Mouse (Mus musculus): Measurements from ENCODE around the gene Ddx4.
"Not testable (repeated sequence)": the region's sequence is repeated elsewhere in the genome, so short reads cannot be mapped to it uniquely, and the experiment has no call there.

Gene Ddx4

DNA sequence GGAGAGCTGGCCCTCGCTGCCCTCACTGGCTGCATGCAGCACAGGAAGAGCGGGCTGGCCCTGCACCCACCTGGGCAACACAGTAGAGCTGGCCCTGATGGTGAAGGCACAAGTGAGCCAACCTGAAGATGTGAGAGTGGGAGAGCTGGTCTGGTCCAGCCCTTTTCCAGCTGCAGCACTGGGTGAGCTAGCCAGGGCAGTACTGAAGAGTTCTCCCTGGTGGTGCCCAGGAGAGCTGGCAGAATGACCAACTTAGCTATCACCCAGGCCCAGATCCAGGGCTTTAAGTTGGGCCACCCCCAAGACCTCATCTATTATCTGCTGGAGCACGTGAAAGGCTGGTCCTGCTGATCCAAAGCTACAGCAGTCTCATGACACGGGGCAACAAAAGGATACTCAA is 13.2 kb downstream of the Ddx4 start:
- in situ Hi-C loops (cut with MboI, MseI): no loop called here

DNA sequence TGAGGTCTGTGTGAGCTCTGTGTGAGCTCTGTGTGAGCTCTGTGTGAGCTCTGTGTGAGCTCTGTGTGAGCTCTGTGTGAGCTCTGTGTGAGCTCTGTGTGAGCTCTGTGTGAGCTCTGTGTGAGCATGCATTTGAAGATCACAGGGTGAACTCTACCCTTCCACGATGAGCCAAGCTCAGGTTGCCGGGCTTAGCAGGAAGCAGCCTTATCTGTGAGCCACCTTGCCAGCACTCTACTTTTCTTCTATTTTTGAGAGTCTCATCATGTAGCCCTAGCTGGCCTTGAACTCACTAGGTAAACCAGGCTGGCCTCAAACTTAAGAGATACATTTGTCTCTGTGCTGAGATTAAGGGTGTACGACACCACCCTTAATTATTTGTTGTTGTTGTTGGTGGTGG is 15.8 kb downstream of the Ddx4 start:
- in situ Hi-C loops (cut with MboI, MseI): no loop called here

DNA sequence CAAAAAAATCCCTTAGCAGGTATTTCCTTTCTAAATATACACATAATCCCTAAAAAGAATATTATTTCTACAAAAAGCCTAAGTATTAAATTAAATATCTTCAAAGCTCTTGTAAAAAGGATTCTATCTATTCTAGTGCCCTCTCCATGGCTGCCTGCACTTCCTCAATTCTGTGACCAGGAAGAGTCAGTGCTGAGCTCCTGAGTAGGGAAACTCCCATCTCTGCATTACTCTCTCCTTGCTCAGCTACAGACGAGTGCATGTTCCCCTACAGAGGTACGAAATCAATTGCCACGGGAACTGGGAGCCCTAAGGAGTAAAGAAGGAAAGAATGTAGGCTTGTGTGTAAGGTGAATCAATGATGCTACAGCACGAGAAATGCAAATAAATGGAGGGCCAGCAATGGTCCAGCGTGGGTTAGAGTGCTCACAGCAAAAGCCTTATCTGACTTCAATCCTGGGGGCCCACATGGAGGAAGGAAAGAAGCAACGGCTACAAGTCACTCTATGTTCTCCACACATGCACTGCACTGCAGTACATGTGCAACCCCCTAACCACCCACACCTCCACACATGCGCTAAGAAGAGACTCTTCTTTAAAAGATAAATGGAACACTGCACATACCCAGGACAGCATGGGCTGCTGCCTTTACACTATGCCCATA is 17.0 kb downstream of the Ddx4 start:
- in situ Hi-C loops (cut with MboI, MseI): no loop called here

DNA sequence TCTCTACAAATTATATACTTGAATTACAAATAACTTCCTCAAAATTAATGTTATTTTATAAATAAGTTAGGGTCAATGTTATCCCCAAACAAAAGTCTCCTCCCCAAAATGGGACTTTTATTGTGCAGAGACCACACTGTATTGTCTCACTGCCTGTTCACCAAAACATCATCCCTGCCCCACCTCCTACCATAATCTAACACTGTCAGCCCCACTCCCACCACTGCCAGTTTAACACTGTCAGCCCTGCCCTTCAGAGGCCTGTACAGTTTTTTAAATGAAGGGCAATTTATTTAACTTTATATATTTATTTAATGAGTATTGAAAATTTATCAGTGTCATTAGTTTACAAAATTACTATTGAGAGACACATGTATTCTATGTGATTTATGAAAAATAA is 26.7 kb downstream of the Ddx4 start:
- in situ Hi-C loops (cut with MboI, MseI): no loop called here

DNA sequence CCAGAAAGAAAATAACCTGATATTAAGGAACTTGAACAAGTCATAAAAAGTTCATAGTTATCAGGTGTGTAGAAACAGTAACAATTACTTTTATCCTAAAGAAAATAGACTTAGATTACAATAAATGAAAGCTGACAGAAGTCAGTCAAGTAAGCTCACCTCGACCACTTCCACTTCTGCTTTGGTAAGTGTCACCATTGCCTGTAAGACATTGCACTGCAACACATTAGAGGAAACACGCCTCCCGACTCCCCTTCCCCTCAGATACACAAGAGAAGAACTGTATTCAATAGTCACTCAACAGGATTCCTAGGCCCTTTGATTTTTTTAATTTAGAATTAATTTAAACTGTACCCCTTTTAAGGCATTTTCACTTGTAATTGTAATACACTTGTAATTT is 27.7 kb downstream of the Ddx4 start:
- in situ Hi-C loops (cut with MboI, MseI): no loop called here

DNA sequence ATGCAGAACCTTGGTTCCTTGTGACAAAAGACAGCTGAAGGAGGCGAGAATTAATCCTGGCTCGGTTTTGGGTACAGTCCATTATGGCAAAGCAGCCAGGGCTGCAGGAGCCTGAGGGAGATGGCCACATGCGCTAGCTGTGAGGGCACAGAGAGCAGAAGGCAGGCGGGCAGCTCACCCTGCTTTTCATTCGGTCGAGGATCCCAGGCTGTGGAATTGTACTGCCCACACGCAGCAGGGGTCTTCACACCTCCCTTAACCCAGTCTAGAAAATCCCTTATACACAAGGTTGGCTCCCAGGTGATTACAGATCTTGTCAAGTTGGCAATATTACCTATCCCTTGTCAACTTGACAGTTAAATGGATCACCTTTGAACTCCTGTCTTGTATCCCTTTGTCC is 28.6 kb downstream of the Ddx4 start:
- in situ Hi-C loops (cut with MboI, MseI): no loop called here

DNA sequence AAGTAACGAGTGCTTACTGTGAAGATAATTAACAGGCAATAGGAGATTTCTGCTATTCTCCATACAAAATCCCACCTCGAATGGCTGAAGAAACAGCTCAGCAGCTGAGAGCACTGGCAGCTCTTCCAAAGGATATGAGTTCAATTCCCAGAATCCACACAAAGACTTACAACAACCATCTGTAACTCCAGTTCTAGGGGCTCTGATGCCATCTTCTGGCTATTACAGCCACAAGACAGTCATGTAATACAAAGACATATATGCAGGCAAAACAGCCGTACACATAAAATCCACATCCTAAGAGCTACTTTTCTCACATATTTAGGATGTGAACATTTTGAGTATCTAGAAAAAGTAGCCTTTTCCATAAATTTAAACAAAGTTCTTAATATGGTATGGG is 30.7 kb downstream of the Ddx4 start:
- in situ Hi-C loops (cut with MboI, MseI): no loop called here

DNA sequence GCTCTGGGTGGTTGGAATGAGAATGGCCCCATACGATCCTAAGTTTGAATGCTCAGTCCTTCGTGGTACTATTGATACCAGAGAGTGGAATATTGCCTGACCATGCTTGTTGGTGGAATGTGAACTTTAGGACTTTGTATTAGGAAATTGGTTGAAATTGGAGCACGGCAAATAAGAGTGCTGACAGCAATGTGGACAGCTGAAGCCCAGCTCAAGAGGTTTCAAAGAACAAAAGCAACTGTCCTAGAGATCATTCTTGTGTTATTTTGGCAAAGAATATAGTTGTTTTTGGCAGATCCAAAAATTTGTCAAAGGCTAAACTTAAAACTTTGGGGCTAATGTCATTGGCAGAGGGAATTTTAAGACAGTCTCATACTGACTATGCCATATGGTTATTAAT is 43.7 kb downstream of the Ddx4 start:
- in situ Hi-C loops (cut with MboI, MseI): no loop called here

DNA sequence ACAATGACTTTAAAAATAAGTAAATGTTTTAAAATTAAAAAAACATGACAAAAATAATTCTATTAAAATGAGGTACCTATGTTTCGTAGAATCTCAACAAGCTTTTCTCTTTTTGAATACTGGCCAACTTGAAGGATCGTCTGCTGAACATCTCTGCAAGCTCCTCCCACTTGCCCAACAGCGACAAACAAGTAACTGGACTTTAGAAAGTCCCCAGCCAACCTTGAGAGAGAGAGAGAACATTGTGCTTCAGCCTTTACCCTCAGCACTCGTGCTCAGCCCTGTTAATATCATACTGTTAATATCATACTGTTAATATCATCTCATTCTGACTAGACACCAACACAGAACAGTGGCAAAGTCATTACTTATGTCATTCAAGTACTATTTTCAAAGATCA is 47.9 kb downstream of the Ddx4 start:
- in situ Hi-C loops (cut with MboI, MseI): no loop called here

DNA sequence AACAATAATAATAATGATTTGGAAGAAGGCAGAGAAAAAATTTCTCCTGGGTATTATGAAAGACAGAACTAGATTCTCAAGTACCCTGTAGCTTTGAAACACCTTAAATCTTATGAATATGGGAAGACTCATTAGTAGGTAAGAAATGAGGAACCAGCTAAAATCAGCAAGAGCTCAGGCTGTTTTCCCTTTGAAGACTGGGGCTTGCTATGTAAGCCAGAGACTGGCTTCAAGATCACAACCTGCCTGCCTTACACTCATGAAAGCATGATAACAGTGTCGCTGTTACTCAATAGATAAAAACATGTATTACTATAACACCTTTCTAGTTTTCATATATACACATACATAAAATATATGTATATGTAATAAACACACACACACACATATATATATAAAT is 48.4 kb downstream of the Ddx4 start:
- in situ Hi-C loops (cut with MboI, MseI): no loop called here

DNA sequence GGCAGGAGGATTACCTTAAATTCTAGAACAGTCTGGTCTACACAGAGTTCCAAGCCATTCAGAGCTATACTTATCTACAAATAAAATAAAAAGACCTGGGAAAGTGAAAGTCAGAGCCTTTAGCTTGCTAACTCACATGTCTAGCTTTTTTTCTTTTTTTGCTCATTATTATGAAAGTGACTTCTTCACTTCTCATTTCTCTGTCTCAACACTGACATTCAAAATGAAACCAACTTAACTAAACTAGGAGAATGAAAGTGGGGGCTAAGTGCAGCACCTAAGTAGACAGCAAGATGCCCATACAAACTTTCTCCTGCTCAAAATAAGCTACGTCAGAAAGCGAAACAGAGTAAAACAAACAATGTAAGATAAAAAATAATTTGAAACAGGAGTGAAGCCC is 49.7 kb downstream of the Ddx4 start:
- in situ Hi-C loops (cut with MboI, MseI): no loop called here

DNA sequence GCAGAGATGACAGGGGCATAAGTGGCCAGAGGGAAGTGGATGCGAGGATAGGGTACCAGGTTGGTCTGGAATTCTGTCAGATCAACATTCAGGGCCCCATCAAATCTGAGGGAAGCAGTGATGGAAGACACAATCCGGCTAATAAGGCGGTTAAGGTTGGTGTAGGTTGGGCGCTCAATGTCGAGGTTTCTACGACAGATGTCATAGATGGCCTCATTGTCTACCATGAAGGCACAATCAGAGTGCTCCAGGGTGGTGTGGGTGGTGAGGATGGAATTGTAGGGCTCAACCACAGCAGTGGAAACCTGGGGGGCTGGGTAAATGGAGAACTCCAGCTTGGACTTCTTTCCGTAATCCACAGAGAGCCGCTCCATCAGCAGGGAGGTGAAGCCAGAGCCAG is 58.0 kb downstream of the Ddx4 start, which contains the start of gene Il31ra:
Gene Il31ra, minus strand, starts transcription at position 101 of the 400 bp plus-strand sequence.
- in situ Hi-C loops (cut with MboI, MseI): not testable (repeated sequence)

DNA sequence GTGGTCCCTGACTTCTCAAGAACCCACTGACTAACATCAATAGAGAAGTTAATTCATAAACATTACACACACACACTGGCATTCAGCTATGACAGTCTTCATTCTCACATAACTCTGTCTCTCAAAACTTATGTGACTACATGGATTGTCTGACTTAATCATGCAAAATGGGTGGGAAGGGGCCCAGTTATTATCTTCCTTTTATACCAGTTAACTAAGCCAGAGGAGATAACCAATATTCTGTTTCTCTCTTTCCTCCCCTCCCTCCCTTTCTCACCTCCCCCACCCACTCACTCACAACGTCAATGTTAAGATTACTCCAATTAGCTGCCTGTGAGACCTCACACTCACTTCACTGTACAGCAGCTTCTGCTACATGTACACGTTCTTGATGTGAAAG is 62.0 kb downstream of the Ddx4 start:
- in situ Hi-C loops (cut with MboI, MseI): no loop called here

DNA sequence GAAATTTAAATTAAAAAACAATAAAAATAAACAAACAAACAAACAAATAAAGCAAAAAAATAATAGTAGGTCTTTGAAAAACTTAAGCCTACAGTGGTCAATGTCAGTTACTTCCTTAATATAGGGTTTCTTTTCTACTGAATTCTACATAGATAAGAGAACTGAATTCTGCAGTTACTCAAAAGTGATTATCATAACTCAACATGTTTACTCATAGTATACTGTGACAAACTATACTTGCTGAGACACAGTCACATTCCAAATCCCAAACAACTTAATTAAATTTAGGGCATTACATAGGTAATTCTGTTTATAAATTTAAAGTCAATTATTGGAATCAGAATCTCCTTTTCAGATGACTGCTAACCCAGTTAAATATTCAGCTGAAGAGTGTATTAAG is 62.6 kb downstream of the Ddx4 start:
- in situ Hi-C loops (cut with MboI, MseI): loop anchor here (10.0 kb wide), 1 partner anchor 1695 kb away; no protein-coding TSS in a partner anchor

DNA sequence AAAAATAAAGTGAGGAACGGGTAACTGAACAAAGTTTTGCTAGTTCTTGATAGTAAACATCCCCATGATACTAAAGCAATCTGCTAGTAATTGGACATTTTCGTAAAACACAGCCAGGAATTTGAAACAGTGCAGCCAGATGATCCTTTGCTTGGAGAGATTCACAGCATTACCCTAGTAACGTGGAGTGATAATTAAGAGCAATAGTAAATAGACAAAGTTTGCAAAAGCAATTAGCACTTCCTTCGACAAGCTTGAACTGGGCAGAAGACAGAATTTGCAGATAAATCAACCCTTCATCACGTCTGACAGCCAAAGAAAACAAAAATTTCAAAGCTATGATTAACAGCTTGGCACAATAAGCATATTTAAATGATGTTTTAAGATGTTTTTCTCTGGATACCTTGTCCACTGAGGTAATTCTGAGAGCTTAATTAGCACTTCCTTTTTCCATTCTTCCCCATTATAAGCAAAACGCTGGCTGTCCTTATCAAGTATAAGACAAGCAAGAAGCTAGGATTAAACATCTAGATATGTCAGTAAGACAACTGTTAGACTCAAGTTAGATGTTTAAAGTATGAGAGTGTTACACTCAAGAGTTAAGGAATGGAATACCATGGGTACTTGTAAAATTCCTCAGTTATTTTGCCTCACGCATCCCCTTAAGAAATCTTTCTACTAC is 67.6 kb downstream of the Ddx4 start:
- in situ Hi-C loops (cut with MboI, MseI): loop anchor here (10.0 kb wide), 1 partner anchor 1700 kb away; no protein-coding TSS in a partner anchor

DNA sequence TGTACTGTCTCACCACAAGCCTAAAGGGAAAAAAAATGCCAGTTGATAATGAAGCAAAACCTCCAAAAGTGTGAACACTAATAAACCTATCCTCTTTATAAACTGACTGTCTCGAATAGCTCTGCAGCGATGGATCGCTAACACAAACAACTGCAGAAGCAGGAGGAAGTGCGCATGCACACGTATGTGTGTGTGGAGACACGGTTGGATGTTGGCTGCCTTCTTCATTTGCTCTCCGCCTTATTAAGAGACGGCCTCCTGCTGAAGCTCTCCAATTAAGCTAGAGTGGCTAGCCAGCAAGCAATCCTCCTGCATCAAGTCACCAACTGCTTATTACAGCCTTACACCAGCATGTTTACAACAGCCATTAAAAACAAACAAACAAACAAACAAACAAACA is 70.0 kb downstream of the Ddx4 start:
- in situ Hi-C loops (cut with MboI, MseI): loop anchor here (10.0 kb wide), 1 partner anchor 1703 kb away; no protein-coding TSS in a partner anchor

DNA sequence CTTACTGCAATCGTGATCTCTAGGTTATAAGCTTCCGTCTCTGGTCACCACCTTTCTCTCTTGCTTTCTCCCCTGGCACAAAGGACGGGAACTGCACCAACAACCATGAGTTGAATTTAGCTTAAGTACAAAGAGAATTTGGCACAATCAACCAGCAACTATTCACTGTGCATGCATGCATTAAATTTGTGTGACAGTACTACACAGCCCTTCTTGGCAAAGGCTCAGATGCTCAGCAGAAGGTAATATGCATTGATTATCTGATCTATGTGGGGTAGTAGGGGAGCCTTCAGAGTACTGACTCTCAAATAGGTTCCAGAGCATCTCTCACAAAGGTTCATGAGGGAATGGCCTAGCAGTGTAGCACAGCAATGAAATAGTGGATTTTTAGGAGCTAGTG is 70.5 kb downstream of the Ddx4 start:
- in situ Hi-C loops (cut with MboI, MseI): loop anchor here (10.0 kb wide), 1 partner anchor 1703 kb away; no protein-coding TSS in a partner anchor

DNA sequence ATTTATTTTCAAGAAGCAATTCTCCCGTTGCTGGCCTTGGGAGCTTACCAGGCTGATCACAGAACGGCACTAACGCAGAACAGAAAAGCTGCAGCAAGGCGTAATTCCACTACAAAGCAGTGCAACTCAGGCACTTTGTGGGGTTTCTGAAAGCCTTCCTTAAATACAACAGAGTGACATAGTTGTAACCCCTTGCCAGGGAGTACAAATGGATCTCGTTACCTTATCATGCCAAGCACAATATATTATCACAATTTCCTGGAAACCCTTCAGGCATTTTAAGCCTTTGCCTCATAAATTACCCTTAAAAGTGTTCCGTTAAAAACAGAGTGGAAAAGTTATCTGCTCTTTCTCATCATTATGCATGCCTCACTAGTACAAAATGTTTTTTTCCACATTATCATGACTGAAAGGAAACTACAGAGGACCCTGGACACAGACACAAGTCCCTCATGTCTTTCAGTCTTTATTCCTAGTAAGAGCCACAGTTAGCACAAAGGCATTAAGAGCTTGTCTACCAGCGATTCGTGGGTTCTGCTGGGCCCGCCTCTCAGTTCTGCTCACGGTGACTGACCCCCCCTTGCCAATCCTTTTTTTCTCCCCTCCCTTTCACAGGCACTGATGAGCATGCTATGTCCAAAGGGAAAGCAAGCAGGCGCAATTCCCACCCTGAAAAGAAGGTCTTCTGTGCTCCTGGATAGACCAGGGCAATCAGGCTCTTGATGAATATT is 71.5 kb downstream of the Ddx4 start:
- in situ Hi-C loops (cut with MboI, MseI): loop anchor here (10.0 kb wide), 1 partner anchor 1704 kb away; no protein-coding TSS in a partner anchor

DNA sequence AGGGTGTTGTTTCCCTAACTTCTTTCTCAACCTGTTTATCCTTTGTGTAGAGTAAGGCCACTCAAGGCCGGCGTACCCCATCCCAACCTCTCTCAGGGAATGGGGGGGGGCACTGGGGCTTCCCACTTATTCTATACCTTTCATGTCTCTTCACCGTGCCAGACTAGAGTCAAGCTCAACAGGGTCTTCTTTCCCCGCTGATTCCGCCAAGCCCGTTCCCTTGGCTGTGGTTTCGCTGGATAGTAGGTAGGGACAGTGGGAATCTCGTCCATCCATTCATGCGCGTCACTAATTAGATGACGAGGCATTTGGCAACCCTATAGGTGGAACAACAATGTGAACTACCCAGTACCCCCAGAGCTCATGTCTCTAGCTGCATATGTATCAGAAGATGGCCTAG is 74.2 kb downstream of the Ddx4 start:
- in situ Hi-C loops (cut with MboI, MseI): loop anchor here (5.0 kb wide), 1 partner anchor 54 kb away; no protein-coding TSS in a partner anchor

DNA sequence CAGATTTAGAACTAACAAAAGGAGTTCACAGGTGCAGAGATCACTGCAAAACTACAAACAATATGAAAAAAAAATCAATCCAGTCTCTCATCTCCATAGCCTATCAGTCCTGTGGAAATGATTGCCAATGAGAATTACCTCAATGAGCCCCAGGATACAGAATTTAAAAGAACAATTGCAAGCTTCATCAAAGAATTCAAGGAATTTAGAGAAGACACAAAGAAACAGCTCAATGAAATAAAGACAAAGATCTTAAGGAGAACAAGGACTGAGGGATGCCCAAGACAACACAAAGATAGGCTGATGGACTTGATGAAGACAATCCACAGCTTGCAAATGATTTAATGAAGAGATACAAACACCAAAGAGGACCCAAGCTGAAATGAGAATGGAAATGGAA is 78.5 kb downstream of the Ddx4 start:
- in situ Hi-C loops (cut with MboI, MseI): no loop called here

DNA sequence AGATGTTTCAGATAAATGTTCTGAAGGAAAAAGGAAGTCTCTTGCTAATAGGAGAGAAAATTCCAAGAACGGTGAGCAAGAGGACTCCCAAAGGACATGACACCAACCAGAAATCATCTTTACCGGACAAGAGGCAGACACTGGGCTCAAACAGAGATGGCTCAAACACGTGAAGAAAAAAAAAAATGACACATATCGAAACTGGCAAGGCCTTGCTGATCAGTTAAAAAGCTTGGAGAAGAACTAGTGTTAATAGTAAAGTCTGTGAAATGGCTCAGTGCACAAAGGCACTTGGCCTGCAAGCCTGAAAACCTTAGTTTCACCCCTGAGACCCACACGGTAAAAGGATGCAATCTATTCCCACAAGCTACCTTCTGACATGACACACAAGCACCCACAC is 81.5 kb downstream of the Ddx4 start:
- in situ Hi-C loops (cut with MboI, MseI): no loop called here

DNA sequence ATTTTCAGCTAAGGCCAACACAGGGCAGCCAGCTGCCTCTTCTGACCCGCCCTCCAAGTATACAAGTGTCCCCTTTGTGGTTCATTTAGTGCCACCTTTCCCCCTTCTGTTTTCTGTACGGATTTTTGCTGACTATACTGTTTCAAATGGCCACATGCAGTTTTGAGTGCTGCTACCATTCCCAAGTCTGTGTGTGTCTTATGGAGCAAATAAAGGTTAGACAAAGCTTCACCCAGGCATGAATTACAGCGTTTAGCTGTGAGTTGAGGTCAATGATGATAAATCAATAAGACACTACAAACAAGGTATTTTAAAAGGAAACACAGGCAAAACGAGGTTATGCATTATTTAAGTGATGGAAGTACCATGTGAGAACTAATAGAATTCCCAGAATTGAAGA is 82.7 kb downstream of the Ddx4 start:
- in situ Hi-C loops (cut with MboI, MseI): no loop called here
